Mouse (Mus musculus) small intestine, adult 2 months (tissue): ENCODE data around the gene Rbms2.

Experiments used
- CTCF ChIP-seq: fragments of 200-500 bp; IDR thresholded peaks from 2 replicates; pipeline ENCODE4 v1.5.1; 2012; ENCODE audit warnings: low read depth, mild to moderate bottlenecking, control low read depth, inconsistent platforms, low read length, moderate library complexity, mixed read lengths; ENCODE audit not compliant: insufficient replicate concordance, insufficient read length; ENCODE audit errors: extremely low read depth
- POLR2A ChIP-seq: fragments of 200-500 bp; IDR thresholded peaks from 2 replicates; pipeline ENCODE4 v1.6.1; 2012; ENCODE audit warnings: low read depth, mild to moderate bottlenecking, control low read depth, inconsistent platforms, low read length, moderate library complexity

GRCm38 (mm10) chr10:128210954-128211353 is 30.9 kb upstream of the Rbms2 start:
- TF ChIP-seq CTCF (no peak), POLR2A (no peak)
